ENCODE assay signal across 7 mouse cellular contexts in genomic region chr2:132253603-132254002, GRCm38 (mm10). TPM values are rescaled to one million over a fixed set of nuclear protein-coding genes. Genes with fewer than 3 reads are reported as not detected.
A peak's percentile ranks its signal among the peaks of the same experiment; 100 is the strongest.
DNase-seq lines count a peak whose midpoint lies in the region; ATAC-seq lines count a peak whose summit lies in the region.

No protein-coding gene starts in this region.

- no peaks in the 10 kb centered on the region for H3K27me3 ChIP-seq in lung, embryonic 15.5 days
- no peaks in the 10 kb centered on the region for H3K27me3 ChIP-seq in forebrain, embryonic 10.5 days (ENCODE audit: poor library complexity, severe bottlenecking)
- no peaks in the 10 kb centered on the region for H3K27me3 ChIP-seq in limb, embryonic 13.5 days
- no peaks in the 10 kb centered on the region for H3K27me3 ChIP-seq in stomach, embryonic 14.5 days (ENCODE audit: control insufficient read depth, insufficient read depth, low read length)

- WGBS in lung, embryonic 15.5 days = 0% methylated on average over 7 of the region's 7 CpGs
- 1% methylated on average over 7 of the region's 7 CpGs for WGBS in forebrain, embryonic 10.5 days
- WGBS in limb, embryonic 13.5 days = 2% methylated on average over 7 of the region's 7 CpGs
- under 1% methylated on average over 7 of the region's 7 CpGs for WGBS in stomach, embryonic 14.5 days

- H3K4me1 ChIP-seq in lung, embryonic 15.5 days = peaks cover 26% of the 10 kb centered on the region
- H3K4me1 ChIP-seq in forebrain, embryonic 10.5 days = peaks cover 39% of the 10 kb centered on the region
- H3K4me1 ChIP-seq in limb, embryonic 13.5 days = peaks cover 27% of the 10 kb centered on the region
- peaks cover 15% of the 10 kb centered on the region; the same call in 1 of the 2 replicates for H3K4me1 ChIP-seq in stomach, embryonic 14.5 days (ENCODE audit: control insufficient read depth, insufficient read depth, low read length)

- peak overlapping the region; percentile 58 for H3K4me3 ChIP-seq in lung, embryonic 15.5 days
- H3K4me3 ChIP-seq in forebrain, embryonic 10.5 days = peak overlapping the region; percentile 64
- peak overlapping the region; percentile 67 for H3K4me3 ChIP-seq in limb, embryonic 13.5 days
- peak overlapping the region; percentile 64 for H3K4me3 ChIP-seq in stomach, embryonic 14.5 days (ENCODE audit: low read depth, low read length)

- peaks cover 23% of the 10 kb centered on the region for H3K36me3 ChIP-seq in lung, embryonic 15.5 days
- H3K36me3 ChIP-seq in forebrain, embryonic 10.5 days (replicated peaks) = peaks cover 30% of the 10 kb centered on the region
- H3K36me3 ChIP-seq in limb, embryonic 13.5 days = peaks cover 21% of the 10 kb centered on the region
- peaks cover 13% of the 10 kb centered on the region for H3K36me3 ChIP-seq in stomach, embryonic 14.5 days (ENCODE audit: control insufficient read depth, insufficient read depth, low read length)

- intact Hi-C loops in left cerebral cortex, postnatal 36 days (cut with DNase I) = no loop called here

- peak overlapping the region; percentile 76 for H3K27ac ChIP-seq in lung, embryonic 15.5 days
- H3K27ac ChIP-seq in forebrain, embryonic 10.5 days = peak overlapping the region; percentile 88
- H3K27ac ChIP-seq in limb, embryonic 13.5 days = peak overlapping the region; percentile 77
- H3K27ac ChIP-seq in stomach, embryonic 14.5 days (ENCODE audit: low read length) = peak overlapping the region; percentile 82

- H3K9ac ChIP-seq in lung, embryonic 15.5 days = peak overlapping the region; percentile 21
- peak overlapping the region; percentile 75 for H3K9ac ChIP-seq in limb, embryonic 13.5 days
- peak overlapping the region; percentile 62 for H3K9ac ChIP-seq in stomach, embryonic 14.5 days (replicated peaks; ENCODE audit: low read depth, low read length)

- H3K4me2 ChIP-seq in lung, embryonic 15.5 days = peak overlapping the region; percentile 56
- peak overlapping the region; percentile 79 for H3K4me2 ChIP-seq in limb, embryonic 13.5 days (replicated peaks)
- H3K4me2 ChIP-seq in stomach, embryonic 14.5 days (replicated peaks; ENCODE audit: low read depth, low read length) = peak overlapping the region; percentile 48

- no peaks in the 10 kb centered on the region for H3K9me3 ChIP-seq in lung, embryonic 15.5 days
- H3K9me3 ChIP-seq in forebrain, embryonic 10.5 days = no peaks in the 10 kb centered on the region
- no peaks in the 10 kb centered on the region for H3K9me3 ChIP-seq in limb, embryonic 13.5 days
- H3K9me3 ChIP-seq in stomach, embryonic 14.5 days (ENCODE audit: control insufficient read depth, low read depth, low read length) = no peaks in the 10 kb centered on the region

- ATAC-seq in lung, embryonic 15.5 days (ENCODE audit: borderline replicate concordance, extremely low read depth, low FRiP score, low TSS enrichment) = no peak
- no peak for ATAC-seq in limb, embryonic 13.5 days (ENCODE audit: low FRiP score, low read depth)
- ATAC-seq in stomach, embryonic 14.5 days (ENCODE audit: insufficient number of reproducible peaks, insufficient read depth, low FRiP score, low read depth) = no peak

- no peak for DNase-seq in lung, postnatal 25 days (ENCODE audit: low spot score)
- DNase-seq in forebrain, embryonic 10.5 days (ENCODE audit: extremely low spot score, low spot score) = no peak
- DNase-seq in left cerebral cortex, postnatal 36 days (ENCODE audit: low spot score in 2 of 2) = no peak
- no peak for DNase-seq in embryo, embryonic 11 days

RNA-seq across cellular contexts. Expression of gene Pcna, which starts 0.5 kb away (rescaled TPM):
- 284 and 298 TPM in 2 replicates for polyA plus RNA-seq in lung, embryonic 15.5 days (2015; fragmentation: Nextera tagmentation; extraction: Ambion mirVana)
- polyA plus RNA-seq in forebrain, embryonic 10.5 days (2016; fragmentation: Nextera tagmentation; extraction: Ambion mirVana) = 470 and 483 TPM in 2 replicates
- polyA plus RNA-seq in limb, embryonic 13.5 days (2015; fragmentation: Nextera tagmentation; extraction: Ambion mirVana) = 252 and 263 TPM in 2 replicates
- 278 and 280 TPM in 2 replicates for polyA plus RNA-seq in stomach, embryonic 14.5 days (2014; fragmentation: Nextera tagmentation; extraction: Ambion mirVana)
- total RNA-seq in left cerebral cortex, postnatal 36 days (2021) = 10 to 100 TPM; 41.0 to 49.3 TPM

RNA-seq across cellular contexts. Expression of gene Tmem230, which starts 6.0 kb away (rescaled TPM):
- 43.6 and 46.2 TPM in 2 replicates for polyA plus RNA-seq in lung, embryonic 15.5 days (2015; fragmentation: Nextera tagmentation; extraction: Ambion mirVana)
- polyA plus RNA-seq in forebrain, embryonic 10.5 days (2016; fragmentation: Nextera tagmentation; extraction: Ambion mirVana) = 35.2 and 36.1 TPM in 2 replicates
- polyA plus RNA-seq in limb, embryonic 13.5 days (2015; fragmentation: Nextera tagmentation; extraction: Ambion mirVana) = 57.9 and 59.5 TPM in 2 replicates
- 40.8 and 44.7 TPM in 2 replicates for polyA plus RNA-seq in stomach, embryonic 14.5 days (2014; fragmentation: Nextera tagmentation; extraction: Ambion mirVana)
- 10 to 100 TPM; 29.5 to 34.9 TPM for total RNA-seq in left cerebral cortex, postnatal 36 days (2021)

RNA-seq across cellular contexts. Expression of gene Cds2, which starts 9.3 kb away (rescaled TPM):
- 24.4 and 24.6 TPM in 2 replicates for polyA plus RNA-seq in lung, embryonic 15.5 days (2015; fragmentation: Nextera tagmentation; extraction: Ambion mirVana)
- polyA plus RNA-seq in forebrain, embryonic 10.5 days (2016; fragmentation: Nextera tagmentation; extraction: Ambion mirVana) = 20.4 and 21.6 TPM in 2 replicates
- 24.1 and 25.4 TPM in 2 replicates for polyA plus RNA-seq in limb, embryonic 13.5 days (2015; fragmentation: Nextera tagmentation; extraction: Ambion mirVana)
- 20.8 and 24.2 TPM in 2 replicates for polyA plus RNA-seq in stomach, embryonic 14.5 days (2014; fragmentation: Nextera tagmentation; extraction: Ambion mirVana)
- total RNA-seq in left cerebral cortex, postnatal 36 days (2021) = 100 to 1,000 TPM; 245 to 264 TPM

Comparison
In these comparisons a context has a peak if more than half of its experiments do, and no peak if none do; other contexts are left out.
1. H3K9ac ChIP-seq: peak in every context shown above with its lines; median percentile 75 in limb, embryonic 13.5 days; 62 in stomach, embryonic 14.5 days; 21 in lung, embryonic 15.5 days.